Mouse (Mus musculus) E14TG2a.4 (cell line): ENCODE data around the gene Capn1.
"Not testable (repeated sequence)": the region's sequence is repeated elsewhere in the genome, so short reads cannot be mapped to it uniquely, and the experiment has no call there.

Experiments used
- CTCF ChIP-seq: conservative IDR thresholded peaks from 2 replicates; pipeline ENCODE4 v1.5.1; 2014; ENCODE audit warnings: low read length
- NANOG ChIP-seq: IDR thresholded peaks from 2 replicates; pipeline ENCODE4 v1.6.1; 2014; ENCODE audit warnings: borderline replicate concordance, low read length, mixed read lengths
- POU5F1 ChIP-seq: IDR thresholded peaks from 2 replicates; pipeline ENCODE4 v1.6.1; 2014; ENCODE audit warnings: low read length, borderline replicate concordance

DNA sequence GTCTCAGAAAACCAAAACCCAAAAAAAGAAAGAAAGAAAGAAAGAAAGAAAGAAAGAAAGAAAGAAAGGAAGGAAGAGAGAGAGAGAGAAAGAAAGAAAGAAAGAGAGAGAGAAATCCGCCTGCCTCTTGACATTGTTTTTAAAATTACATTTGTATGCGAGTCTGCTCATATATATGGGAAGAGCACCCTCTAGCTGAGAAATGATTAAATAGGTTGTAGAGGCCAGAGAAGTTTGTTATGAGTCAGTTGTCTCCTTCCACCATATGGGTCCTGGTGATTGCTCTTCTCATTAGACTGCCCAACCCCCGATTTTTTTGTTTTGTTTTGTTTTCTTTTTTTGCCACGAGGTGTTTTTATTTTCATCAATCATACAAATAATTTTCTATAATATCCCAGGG, 28.4 kb upstream of the Capn1 start:
- peak; percentile 13; the same call in 1 of the 2 replicates for TF ChIP-seq CTCF
- not testable (repeated sequence) for TF ChIP-seq NANOG, POU5F1
